Mouse (Mus musculus): ENCODE measurements at regions not wholly inside any gene's neighbourhood (a gene's known extent, or its start where the extent isn't known, plus 50 kb on each side); places are given as distances from the start of the nearest gene placed in this dataset.

DNA sequence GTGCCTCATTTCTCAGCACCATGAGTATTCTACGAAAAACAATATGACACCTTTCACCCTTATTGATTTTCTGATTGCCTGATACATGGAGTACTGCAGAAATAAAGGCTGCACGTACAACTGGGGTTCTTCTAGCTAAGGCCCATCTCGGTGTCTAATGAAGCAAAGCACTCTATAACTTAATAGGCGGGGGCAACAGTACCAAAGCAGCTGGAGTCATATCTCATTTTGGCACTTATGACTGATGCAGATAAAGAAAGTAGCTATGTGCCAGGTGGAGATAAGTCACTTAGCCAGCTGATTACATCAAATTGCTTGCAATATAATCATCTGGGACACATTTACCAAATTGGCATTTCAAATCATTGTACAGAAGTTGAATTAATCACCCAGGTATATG, 73.0 kb upstream of the Lin7a start:
- POLR2A ChIA-PET, result interaction anchor here in 2 of 4 experiments (0.5 to 0.6 kb wide), 2 partner anchors 79 to 288 kb away, joined by 3 to 4 read pairs; no protein-coding TSS in a partner anchor
- CTCF ChIA-PET, result no interaction called here

DNA sequence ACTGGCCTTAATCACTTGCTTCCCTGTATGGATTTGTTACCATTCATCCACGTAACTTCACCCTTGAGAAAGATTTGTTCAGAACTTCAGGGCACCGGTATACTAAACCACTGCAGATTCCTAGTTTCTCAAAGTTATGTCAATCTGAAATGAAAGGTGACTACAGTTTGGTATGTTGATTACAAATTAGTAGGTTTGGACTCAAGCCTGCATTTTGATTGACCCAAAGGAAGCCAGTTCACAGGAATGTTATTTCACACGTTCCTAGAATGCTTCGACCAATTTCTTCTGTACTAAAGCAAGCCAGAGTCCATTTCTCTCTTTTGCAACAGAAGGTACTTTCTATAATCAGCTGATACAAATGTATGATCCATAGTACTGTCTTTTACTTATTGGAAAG, 70.4 kb upstream of the Lin7a start:
- POLR2A ChIA-PET, result no interaction called here
- CTCF ChIA-PET, result no interaction called here

DNA sequence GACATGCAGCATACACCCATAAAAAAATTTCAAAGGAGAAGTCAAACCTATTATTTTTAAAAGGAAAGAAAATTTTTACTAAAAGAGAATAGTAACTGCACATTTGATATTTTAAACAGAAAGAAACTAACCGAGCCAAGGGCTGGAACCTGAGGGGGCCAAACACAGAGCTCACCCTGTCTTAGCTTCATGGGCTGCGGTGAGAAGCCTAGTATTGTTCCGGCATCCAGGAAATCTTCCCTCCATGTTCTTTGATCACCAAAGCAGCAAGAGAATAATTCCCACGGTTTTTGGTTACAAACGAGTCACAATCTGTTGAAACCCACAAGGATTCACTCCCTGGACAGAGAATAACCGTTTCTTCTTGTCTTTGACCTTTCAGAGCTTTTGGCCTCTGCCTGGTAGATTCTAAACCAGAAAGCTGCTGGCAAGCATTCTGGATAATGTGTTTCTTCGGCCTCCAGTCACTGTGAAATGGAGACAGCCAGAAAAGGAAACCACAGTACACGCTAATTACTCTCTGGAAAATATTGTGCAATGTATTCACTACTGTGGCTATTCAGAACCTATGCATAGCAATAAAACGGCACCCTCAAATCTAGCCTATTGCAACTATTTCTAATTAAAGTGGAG, 66.3 kb upstream of the Lin7a start:
- ChIA-PET POLR2A (no interaction called here), CTCF (no interaction called here)

DNA sequence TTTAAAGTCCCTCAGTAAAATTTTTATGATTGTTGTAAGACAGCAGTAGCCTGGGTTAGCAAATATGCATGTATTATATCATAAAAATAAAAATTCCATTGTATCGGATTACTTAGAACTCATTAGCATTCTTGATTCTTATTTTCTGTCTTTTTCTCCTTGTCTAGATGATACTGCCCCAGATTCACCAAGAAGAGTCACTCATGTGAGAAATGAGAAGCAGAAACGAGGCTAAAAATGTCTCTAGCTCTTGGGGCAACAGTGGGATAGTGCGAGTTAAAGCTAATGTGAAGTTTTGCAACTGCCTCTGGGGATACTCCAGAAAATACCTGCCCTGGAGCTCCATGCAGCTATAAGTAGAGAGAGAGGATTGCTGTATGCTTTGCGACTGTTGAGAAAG, 61.6 kb upstream of the Lin7a start:
- ChIA-PET CTCF (interaction anchor here in 1 of 4 experiments (0.6 kb wide), 1 partner anchor 142 kb away, joined by 9 read pairs; no protein-coding TSS in a partner anchor), POLR2A (no interaction called here)

DNA sequence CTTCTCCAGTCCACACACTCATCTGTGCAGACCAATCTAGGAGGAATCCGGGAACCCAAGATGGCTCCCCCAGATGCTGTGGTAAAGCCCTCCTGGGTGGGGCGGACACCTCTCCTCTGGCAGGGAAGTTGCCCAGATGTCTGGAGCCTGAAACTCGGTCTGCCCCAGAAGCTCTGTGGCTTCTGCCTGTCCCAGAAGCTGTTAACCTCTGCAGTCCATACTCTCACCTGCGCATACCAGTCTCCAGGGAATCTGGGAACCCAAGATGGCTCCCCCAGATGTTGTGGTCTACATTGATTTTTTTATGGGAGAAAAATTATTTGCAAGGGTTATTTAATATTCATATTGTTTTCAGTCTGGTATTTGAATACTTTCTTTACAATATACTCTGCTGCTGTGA, 58.4 kb upstream of the Lin7a start:
- POLR2A ChIA-PET, result no interaction called here
- CTCF ChIA-PET, result no interaction called here

DNA sequence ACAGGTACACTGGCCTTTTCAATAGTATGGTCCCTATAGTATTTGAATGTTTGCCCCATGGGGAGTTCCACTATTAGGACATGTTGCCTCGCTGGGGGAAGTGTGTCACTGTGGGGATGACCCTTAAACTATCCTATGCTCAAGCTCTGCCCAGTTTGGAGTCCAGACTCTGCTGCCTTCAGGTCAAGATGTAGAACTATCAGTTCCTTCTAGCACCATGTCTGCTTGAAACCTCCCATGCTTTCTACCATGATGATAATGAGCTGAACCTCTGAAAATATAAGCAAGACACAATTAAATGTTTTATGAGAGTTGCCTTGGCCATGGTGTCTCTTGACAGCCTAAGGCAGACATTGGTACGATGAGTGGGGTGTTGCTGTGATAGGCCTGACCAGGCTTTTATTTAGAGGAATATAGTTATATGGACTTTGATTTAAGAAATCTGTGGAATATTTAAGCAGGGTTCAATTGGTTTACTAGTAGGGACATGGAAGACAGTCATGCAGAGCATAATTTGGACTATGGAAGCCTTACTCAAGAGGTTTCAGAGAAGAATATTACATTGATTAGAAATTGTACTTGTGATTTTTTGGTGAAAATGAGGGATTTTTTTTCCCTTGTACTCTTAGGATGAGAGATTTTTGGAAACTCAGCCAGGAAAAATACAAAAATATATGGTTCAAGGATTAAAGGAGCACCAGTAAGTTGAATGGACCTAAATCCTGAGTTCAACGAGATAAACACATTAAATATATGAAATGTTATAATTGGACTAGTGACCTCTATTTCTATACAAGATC, 57.7 kb upstream of the Lin7a start:
- POLR2A ChIA-PET, result no interaction called here
- CTCF ChIA-PET, result no interaction called here

DNA sequence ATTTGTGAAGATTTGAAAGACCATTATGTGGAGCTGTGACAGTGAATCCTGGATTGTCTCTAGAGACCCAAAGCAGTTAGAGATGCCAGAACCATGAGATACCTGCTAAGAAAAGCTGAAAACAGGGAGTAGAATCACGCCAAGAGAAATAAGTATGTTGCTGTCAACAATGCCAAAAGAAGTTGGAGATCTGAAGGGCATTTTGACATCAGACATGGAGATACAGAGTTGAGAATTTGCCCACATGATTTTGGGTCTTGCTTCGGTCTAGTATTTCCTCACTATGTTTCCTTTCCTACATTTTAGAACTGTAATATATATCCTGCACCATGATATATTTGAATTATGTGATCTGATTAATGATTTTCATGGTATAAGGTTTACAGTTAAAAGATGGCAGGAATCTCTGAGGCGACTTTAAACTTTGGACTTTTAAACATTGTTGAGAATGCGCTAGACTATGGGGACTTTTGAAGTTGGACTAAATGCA, 56.7 kb upstream of the Lin7a start:
- POLR2A ChIA-PET, result no interaction called here

DNA sequence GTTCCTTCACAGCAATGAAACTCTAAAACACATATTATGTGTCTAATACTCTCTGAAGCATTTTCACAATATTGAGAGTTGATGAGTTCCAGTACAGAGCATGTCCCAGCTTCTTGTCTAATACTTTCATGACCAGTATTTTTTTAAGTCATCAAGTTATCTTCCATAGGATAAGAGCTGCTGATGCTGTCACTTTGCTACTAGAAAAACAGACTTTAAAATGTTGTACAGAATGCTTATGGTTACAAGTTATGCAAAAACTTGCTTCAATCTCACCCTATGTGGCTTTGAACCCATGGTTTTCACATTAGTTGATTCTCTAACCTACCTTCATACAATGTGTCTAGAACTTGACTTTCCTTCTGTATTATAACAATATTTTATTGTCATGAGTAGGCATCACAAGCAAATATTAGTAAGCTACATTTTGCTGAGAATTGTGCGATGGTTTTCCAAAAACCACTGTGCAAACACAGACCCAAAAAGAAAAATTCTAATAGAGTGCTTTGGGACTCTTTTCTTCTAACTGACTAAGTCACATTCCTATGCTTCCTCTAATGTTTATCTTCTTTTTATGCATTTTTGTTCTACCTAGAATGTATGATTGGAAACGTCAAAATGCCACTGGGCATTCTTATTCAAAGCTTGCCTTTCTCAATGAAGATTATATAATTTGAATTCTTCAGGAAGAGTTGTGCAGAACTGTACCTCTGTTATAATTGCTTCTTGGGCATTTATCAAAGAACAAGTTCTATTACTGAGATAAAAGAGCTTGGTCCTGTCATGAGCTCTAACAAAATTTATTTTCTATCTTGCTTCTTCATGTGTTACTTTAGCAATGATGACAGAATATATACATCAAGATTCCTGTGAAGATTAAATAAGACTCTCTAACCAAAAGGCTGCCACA, 55.6 kb upstream of the Lin7a start:
- POLR2A ChIA-PET, result no interaction called here
- CTCF ChIA-PET, result no interaction called here

More for the DNA sequence above, 56.7 kb upstream of the Lin7a start:
- CTCF ChIA-PET, result no interaction called here

DNA sequence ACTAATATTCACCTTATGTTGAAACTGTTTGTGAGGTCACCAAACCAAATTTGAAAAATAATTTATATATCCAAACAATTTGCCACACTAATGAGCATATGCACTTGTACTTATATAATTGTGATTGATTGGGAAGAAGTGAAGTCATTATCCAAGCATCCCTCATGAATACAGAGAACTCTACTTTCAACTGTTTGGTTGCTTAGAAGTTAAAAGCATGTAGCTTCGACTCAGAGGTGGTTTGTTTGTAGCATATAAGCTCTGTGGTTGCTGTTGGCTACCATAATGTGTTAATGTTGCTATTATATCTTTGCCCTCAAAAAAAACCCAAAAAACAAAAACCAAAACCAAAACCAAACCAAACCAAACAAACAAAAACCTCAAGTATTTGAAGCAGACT, 54.7 kb upstream of the Lin7a start:
- CTCF ChIA-PET, result no interaction called here
- POLR2A ChIA-PET, result no interaction called here

DNA sequence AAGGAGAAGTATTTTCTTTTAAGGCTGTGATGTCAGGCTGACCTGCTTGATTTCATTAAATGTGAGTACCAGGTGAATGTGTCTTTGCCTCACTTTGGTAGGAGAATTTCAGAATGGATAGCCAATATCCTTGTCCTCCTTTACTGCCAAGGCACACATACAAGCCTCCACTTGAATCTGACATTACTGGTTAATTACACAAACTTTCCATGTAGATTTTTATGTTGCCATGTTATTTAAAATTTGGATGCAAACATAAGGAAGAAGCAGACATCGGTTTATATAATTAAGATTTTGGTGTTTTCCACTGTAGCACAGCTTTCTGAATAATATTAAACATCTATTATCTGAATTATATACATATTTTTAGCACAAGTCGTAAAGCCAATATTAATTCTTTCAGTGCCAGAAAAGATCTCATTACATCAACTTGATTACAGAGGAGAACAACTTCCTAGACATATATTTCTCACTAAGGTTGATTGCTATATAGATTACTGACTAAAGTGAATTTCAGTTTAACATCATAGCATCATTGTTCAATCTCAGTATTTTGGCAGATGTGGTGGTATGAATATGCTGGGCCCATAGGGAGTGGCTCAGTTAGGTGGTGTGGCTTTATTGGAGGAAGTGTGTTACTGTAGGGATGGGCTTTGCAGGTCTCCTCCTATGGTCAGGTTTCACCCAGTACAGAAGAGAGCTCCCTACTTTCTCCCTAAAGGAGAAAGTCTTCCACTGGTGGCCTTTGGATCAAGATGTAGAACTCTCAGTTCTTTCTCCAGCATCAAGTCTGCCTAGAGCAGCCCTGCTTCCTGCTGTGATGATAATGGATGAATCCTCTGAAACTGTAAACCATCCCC, 53.9 kb upstream of the Lin7a start:
- CTCF ChIA-PET, result no interaction called here
- POLR2A ChIA-PET, result no interaction called here

DNA sequence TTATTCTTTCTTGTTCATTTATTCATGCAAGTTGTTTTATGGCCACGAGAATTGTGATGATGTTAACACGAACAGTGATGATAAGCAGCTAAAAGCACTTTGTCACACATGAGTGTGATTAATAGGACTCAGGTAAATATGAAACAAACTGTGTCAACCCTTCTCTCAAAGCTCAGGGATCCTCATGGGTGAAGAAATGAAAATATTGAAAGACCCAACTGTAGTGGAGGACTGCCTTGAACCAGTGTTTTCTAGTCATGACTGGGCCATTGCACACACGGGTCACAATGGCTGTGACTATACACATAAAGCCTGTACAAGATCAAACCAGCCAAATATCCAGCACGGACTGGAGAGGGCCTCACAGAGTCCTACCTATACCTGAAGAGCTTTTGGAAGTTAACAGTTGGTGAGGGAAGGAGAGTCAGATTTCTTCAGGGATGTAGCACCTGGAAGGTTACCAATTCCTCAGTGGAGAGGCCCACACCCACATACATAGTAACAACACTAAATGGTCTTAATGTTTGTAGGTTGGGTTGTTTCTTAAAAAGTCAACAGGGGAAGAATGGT, 52.5 kb upstream of the Lin7a start:
- ChIA-PET CTCF (no interaction called here), POLR2A (no interaction called here)

DNA sequence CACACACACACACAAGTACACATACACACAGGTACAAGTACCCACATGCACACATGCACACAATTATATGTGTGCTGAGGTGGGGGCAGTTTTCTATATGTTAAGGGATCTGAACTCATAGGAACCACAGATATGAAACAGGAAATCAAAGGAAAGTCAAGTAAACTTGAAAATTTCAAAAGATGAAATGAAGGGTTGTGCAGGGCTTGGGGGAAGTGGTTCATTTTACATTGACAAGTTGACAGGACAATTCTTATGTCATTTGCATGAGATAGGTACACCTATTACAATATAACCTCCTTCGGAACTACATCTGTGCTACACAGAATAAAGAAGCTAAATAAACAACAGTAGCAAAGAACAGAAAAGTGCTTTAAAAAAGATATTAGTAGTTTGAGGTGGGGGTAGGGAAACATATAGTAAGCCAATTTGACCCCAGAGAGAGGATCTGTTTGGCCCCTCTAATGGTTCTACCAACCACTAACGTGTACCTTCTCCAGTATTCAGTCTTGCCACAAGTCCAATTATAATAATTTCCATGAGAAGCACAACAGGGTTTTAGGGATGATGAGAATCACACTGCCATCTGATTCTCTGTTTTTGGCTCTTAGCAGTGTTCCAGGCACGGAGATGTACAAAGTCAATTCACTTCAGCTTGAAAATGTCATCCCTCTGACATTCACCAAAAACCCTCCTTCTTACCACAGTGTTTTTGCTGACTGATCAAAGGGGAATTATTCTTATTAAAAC, 51.7 kb upstream of the Lin7a start:
- ChIA-PET CTCF (no interaction called here), POLR2A (no interaction called here)

DNA sequence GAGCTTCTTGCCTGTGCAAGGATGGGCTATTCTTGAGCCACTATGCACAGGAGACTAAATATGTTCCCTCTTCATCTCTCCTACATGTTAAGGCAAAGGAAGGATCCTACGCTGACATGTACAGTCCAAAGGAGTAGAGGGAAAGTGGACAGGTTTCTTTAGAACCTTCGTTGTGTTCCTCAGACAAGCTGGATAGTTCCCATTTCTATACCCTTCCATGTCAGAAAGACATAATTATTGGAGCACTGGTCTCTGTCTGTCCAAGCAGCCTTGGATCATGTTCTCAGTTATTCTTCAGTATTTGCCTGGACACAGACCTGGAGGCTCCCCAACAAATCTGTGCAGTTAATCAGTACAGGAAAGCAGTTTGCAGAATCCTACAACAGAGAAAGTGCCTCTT, 51.0 kb upstream of the Lin7a start:
- CTCF ChIA-PET, result no interaction called here
- POLR2A ChIA-PET, result no interaction called here

DNA sequence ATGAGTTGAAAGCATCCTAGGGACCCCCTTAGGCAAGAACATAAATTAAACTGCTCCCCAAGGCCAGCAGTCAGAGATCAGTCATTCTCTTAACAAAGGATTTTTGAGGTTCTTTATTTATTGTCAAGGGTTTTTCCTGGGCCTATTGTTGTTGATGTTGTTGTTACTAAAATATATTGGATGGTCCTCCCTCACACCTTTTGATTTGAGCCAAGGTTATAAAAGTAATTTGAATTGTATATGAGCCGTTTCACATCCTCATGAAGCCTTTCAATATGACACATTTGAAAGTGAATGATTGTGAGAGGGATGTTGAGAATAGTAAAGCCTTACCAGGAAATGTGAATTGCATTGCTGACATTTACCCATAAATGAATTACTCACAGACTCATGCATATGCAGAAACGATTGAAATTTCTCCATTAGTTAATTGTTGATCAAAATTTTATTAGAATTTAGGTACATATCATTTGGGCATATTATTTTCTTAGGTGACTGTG, 50.3 kb upstream of the Lin7a start:
- ChIA-PET CTCF (no interaction called here), POLR2A (interaction anchor here in 1 of 4 experiments (0.6 kb wide), 1 partner anchor 341 kb away, joined by 3 read pairs; no protein-coding TSS in a partner anchor)
